Mouse (Mus musculus) stomach, postnatal 0 days (tissue): Measurements from ENCODE around the gene Ganab.

Experiments used
- CTCF ChIP-seq: IDR thresholded peaks from 2 replicates; pipeline ENCODE4 v1.5.1; 2016; ENCODE audit warnings: antibody characterized with exemption, low read depth, mild to moderate bottlenecking, moderate library complexity
- EP300 ChIP-seq: optimal IDR thresholded peaks from 2 replicates; pipeline ENCODE3; 2016; ENCODE audit warnings: antibody characterized with exemption

DNA sequence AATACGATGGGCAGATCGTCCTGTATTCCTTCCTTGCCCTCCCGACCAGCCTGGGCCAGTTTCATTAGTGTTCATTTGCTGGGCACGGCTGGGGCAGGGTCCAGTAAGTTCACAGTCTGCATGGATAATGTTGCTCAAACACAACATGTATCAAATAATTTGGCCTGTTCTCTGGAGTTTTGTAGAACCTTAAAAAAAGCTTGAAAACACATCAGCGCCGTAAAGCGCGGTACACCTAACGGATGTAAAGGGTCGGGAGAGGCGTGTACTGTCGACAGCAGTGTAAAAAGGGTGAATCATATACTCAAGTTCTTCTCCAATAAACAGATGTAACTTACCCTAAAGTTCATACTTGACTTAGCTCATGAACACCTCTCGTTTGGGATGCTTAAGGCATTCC, 705 bp downstream of the Ganab start:
- TF ChIP-seq CTCF (no peak), EP300 (no peak)
